Mouse (Mus musculus) embryonic fibroblast, embryonic 13.5 days (primary cell): ENCODE results near the gene Pi4ka.

Experiments used
- CTCF ChIP-seq: IDR thresholded peaks from 2 replicates; pipeline ENCODE4 v1.5.1; 2011; ENCODE audit warnings: mild to moderate bottlenecking, control low read depth, low read length, moderate library complexity, borderline replicate concordance; ENCODE audit not compliant: insufficient read depth
- POLR2A ChIP-seq: IDR thresholded peaks from 2 replicates; pipeline ENCODE4 v1.6.1; 2011; ENCODE audit warnings: low read depth, mild to moderate bottlenecking, control low read depth, low read length, moderate library complexity

DNA sequence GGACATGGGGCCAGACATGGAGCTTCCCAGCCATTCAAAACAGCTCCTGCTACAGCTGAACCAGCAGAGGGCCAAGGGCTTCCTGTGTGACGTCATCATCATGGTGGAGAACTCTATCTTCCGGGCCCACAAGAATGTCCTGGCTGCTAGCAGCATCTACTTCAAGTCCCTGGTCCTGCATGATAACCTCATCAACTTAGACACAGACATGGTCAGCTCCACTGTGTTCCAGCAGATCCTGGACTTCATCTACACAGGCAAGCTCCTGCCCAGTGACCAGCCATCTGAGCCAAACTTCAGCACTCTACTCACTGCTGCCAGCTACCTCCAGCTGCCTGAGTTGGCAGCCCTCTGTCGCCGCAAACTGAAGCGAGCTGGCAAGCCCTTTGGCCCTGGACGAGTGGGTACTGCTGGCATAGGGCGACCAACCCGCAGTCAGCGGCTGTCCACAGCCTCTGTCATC is 148.7 kb downstream of the Pi4ka start:
- TF ChIP-seq CTCF (no peak), POLR2A (no peak)
